Comparison of ENCODE assay signal across 20 mouse cellular contexts in the genomic region with DNA sequence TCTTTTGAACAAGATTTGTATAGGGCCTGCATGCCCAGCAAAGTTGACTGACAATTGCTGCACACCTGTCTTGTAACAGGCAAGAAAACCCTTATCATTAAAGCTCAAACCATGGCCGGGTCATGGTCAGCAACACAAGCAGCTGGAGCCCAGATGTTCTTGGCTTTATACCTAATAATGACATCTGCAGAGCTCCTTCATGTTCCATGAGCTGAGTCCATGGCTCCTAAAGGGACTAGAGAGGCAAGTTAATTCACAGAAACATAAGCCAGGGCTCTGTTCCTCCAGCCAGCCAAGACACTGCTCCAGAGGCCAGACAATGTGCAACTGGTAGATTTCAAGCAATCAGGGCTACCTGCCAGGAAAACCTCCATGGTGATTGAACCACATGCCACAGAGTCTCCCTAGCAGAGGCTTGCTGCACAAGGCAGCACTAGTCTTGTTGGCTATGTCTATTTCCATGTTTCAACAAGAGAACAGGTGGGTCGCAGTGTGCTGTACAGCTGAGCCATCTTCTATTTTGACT.
DNase-seq lines count a peak whose midpoint lies in the region; ATAC-seq lines count a peak whose summit lies in the region.
"Had no signal": no experiment of that assay in that cellular context is flagged by ENCODE, and none has a peak within 500 bp of the region (broad histone marks: within the 10 kb centered on the region; RNA-seq: fewer than 3 reads in every experiment).

No protein-coding gene starts in this region.

- no peaks in the 10 kb centered on the region for H3K36me3 ChIP-seq in heart, embryonic 11.5 days (ENCODE audit: control insufficient read depth, insufficient read depth, low read length)
- H3K36me3 ChIP-seq in kidney, embryonic 15.5 days, result no peaks in the 10 kb centered on the region
- H3K36me3 ChIP-seq: hindbrain, embryonic 13.5 days; midbrain, embryonic 12.5 days; neural tube, embryonic 12.5 days had no signal

- WGBS in heart, embryonic 11.5 days (ENCODE audit: insufficient replicate concordance), result 81% methylated on average over 2 of the region's 2 CpGs
- 91% methylated on average over 2 of the region's 2 CpGs for WGBS in kidney, embryonic 15.5 days

- no peak overlapping the region for H3K27ac ChIP-seq in heart, embryonic 11.5 days (ENCODE audit: low read depth, low read length)
- no peak overlapping the region for H3K27ac ChIP-seq in kidney, embryonic 15.5 days
- H3K27ac ChIP-seq: heart, adult 2 months; hindbrain, embryonic 13.5 days; macrophage; midbrain, embryonic 12.5 days; neural tube, embryonic 12.5 days had no signal

- no peaks in the 10 kb centered on the region for H3K9me3 ChIP-seq in heart, embryonic 11.5 days (replicated peaks; ENCODE audit: control insufficient read depth, low read length)
- H3K9me3 ChIP-seq in kidney, embryonic 15.5 days (replicated peaks), result no peaks in the 10 kb centered on the region
- H3K9me3 ChIP-seq: hindbrain, embryonic 13.5 days; midbrain, embryonic 12.5 days; neural tube, embryonic 12.5 days had no signal

- no peak overlapping the region for H3K4me3 ChIP-seq in heart, embryonic 11.5 days (ENCODE audit: low read depth, low read length)
- H3K4me3 ChIP-seq in kidney, embryonic 15.5 days (replicated peaks), result no peak overlapping the region
- H3K4me3 ChIP-seq: heart, adult 2 months; hindbrain, embryonic 13.5 days; midbrain, embryonic 12.5 days; neural tube, embryonic 12.5 days had no signal

- H3K4me1 ChIP-seq in heart, embryonic 11.5 days (ENCODE audit: control insufficient read depth, insufficient read depth, low read length), result no peaks in the 10 kb centered on the region
- no peaks in the 10 kb centered on the region for H3K4me1 ChIP-seq in kidney, embryonic 15.5 days
- H3K4me1 ChIP-seq: midbrain, embryonic 12.5 days; neural tube, embryonic 12.5 days had no signal

- DNase-seq in heart, adult 18-20 months, result peak; percentile 5 to 33
- DNase-seq in 3T3-L1 (ENCODE audit: low read depth, low spot score), result peak; percentile 4
- DNase-seq in adipocyte (ENCODE audit: low spot score), result peak; percentile 51
- DNase-seq in layer of hippocampus, adult 18-20 months (ENCODE audit: low spot score in 2 of 2), result peak; percentile 3 to 25
- no peak for DNase-seq in testis, postnatal 14 days (ENCODE audit: low spot score)
- DNase-seq: adrenal gland, postnatal 25 days; cerebellum, adult 9-11 months; kidney, postnatal 14 days; lung, embryonic 14.5 days; thymus, postnatal 25 days had no signal

- no peak for ATAC-seq in heart, embryonic 11.5 days (replicated peaks; ENCODE audit: insufficient number of reproducible peaks, low FRiP score, low TSS enrichment)
- ATAC-seq in kidney, embryonic 15.5 days (replicated peaks; ENCODE audit: low FRiP score), result no peak
- no peak for ATAC-seq in inflammation-experienced regulatory T-cells, adult 6 months
- ATAC-seq: intestine, postnatal 0 days had no signal

- no peak overlapping the region for H3K9ac ChIP-seq in heart, embryonic 11.5 days (ENCODE audit: low read depth, low read length)
- H3K9ac ChIP-seq in kidney, embryonic 15.5 days, result no peak overlapping the region
- H3K9ac ChIP-seq: hindbrain, embryonic 13.5 days; lung, embryonic 14.5 days; midbrain, embryonic 12.5 days; neural tube, embryonic 12.5 days had no signal

- H3K4me2 ChIP-seq in heart, embryonic 11.5 days, result no peak overlapping the region
- no peak overlapping the region for H3K4me2 ChIP-seq in kidney, embryonic 15.5 days
- H3K4me2 ChIP-seq: hindbrain, embryonic 13.5 days; liver, embryonic 11.5 days; lung, embryonic 14.5 days; midbrain, embryonic 12.5 days; neural tube, embryonic 12.5 days had no signal

- no peaks in the 10 kb centered on the region for H3K27me3 ChIP-seq in heart, embryonic 11.5 days (ENCODE audit: control insufficient read depth, insufficient read depth, low read length)
- no peaks in the 10 kb centered on the region for H3K27me3 ChIP-seq in kidney, embryonic 15.5 days
- H3K27me3 ChIP-seq: hindbrain, embryonic 13.5 days; midbrain, embryonic 12.5 days; neural tube, embryonic 12.5 days had no signal
